Mouse (Mus musculus): ENCODE results near the gene Zfp691. TPM values are rescaled to one million over a fixed set of nuclear protein-coding genes. Genes with fewer than 3 reads are reported as not detected.
A peak's percentile ranks its signal among the peaks of the same experiment; 100 is the strongest.

Gene Zfp691
- polyA plus RNA-seq, 1 experiment from 2014 or later = 5.1 TPM

- Histone ChIP-seq H3K36me3 (ENCODE audit: control insufficient read depth, insufficient read depth, low read length) (peaks cover 48% of the 10 kb centered on the region), H3K9ac (ENCODE audit: low read depth, low read length) (peak overlapping the region; percentile 30; the same call in 1 of the 2 replicates)
These were observed 35.8 kb downstream of the Zfp691 start for GRCm38 (mm10) chr4:119138171-119138570.

GRCm38 (mm10) chr4:119137313-119137712, 36.7 kb downstream of the Zfp691 start:
- Histone ChIP-seq H3K4me3 (ENCODE audit: low read depth, low read length) (no peak overlapping the region), H3K27ac (replicated peaks; ENCODE audit: low read depth, low read length) (no peak overlapping the region), H3K9me3 (ENCODE audit: control insufficient read depth, low read length) (no peaks in the 10 kb centered on the region), H3K9ac (ENCODE audit: low read depth, low read length) (peak overlapping the region; percentile 30; the same call in 1 of the 2 replicates), H3K4me2 (ENCODE audit: low read depth, low read length) (no peak overlapping the region), H3K4me1 (ENCODE audit: control insufficient read depth, insufficient read depth, low read length) (no peaks in the 10 kb centered on the region; the same call in 1 of the 2 replicates), H3K27me3 (replicated peaks; ENCODE audit: control insufficient read depth, insufficient read depth, low read length) (no peaks in the 10 kb centered on the region), H3K36me3 (ENCODE audit: control insufficient read depth, insufficient read depth, low read length) (peaks cover 56% of the 10 kb centered on the region)
- WGBS = 82% methylated on average over 8 of the region's 8 CpGs
- ATAC-seq (ENCODE audit: low read depth) = no peak
- no peak for DNase-seq (ENCODE audit: low spot score)

More at GRCm38 (mm10) chr4:119138171-119138570, 35.8 kb downstream of the Zfp691 start:
- DNase-seq (ENCODE audit: low spot score) (peak; percentile 87), ATAC-seq (ENCODE audit: low read depth) (peak; percentile 84)
- Histone ChIP-seq H3K9me3 (ENCODE audit: control insufficient read depth, low read length) (no peaks in the 10 kb centered on the region), H3K4me2 (ENCODE audit: low read depth, low read length) (peak overlapping the region; percentile 49), H3K27ac (replicated peaks; ENCODE audit: low read depth, low read length) (peak overlapping the region; percentile 48; the same call in 1 of the 2 replicates), H3K4me1 (ENCODE audit: control insufficient read depth, insufficient read depth, low read length) (no peaks in the 10 kb centered on the region; the same call in 1 of the 2 replicates), H3K27me3 (replicated peaks; ENCODE audit: control insufficient read depth, insufficient read depth, low read length) (no peaks in the 10 kb centered on the region), H3K4me3 (ENCODE audit: low read depth, low read length) (peak overlapping the region; percentile 16)
- 10% methylated on average over 18 of the region's 18 CpGs for WGBS

GRCm38 (mm10) chr4:119133860-119134259, 40.1 kb downstream of the Zfp691 start:
- Histone ChIP-seq H3K4me1 (ENCODE audit: control insufficient read depth, insufficient read depth, low read length) (no peaks in the 10 kb centered on the region; the same call in 1 of the 2 replicates), H3K9me3 (ENCODE audit: control insufficient read depth, low read length) (no peaks in the 10 kb centered on the region), H3K27me3 (replicated peaks; ENCODE audit: control insufficient read depth, insufficient read depth, low read length) (no peaks in the 10 kb centered on the region), H3K4me2 (ENCODE audit: low read depth, low read length) (no peak overlapping the region), H3K4me3 (ENCODE audit: low read depth, low read length) (no peak overlapping the region), H3K36me3 (ENCODE audit: control insufficient read depth, insufficient read depth, low read length) (peaks cover 78% of the 10 kb centered on the region), H3K9ac (ENCODE audit: low read depth, low read length) (no peak overlapping the region), H3K27ac (replicated peaks; ENCODE audit: low read depth, low read length) (no peak overlapping the region)
- no peak for ATAC-seq (ENCODE audit: low read depth)
- DNase-seq (ENCODE audit: low spot score) = no peak
- 85% methylated on average over 13 of the region's 13 CpGs for WGBS

DNA sequence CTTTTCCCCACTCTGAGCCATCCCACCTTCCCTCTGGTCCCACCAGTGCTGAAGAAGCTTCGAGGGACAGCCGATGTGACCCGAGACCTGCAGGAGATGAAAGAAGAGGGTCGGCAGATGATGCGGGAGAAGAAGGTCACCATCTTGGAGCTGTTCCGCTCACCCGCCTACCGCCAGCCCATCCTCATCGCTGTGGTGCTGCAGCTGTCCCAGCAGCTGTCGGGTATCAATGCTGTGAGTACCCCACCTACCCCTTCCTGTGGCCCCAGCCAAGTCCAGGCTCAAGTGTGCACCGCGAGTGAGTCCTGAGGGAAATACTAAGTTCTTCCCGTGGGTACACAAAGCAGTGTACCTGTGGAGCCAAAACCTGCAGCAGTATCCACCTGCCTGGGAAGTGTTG, 40.7 kb downstream of the Zfp691 start:
- no peak overlapping the region for H3K4me3 ChIP-seq (ENCODE audit: low read depth, low read length)
- no peak overlapping the region for H3K27ac ChIP-seq (replicated peaks; ENCODE audit: low read depth, low read length)
- DNase-seq (ENCODE audit: low spot score) = no peak
- no peaks in the 10 kb centered on the region for H3K9me3 ChIP-seq (ENCODE audit: control insufficient read depth, low read length)
- H3K4me1 ChIP-seq (ENCODE audit: control insufficient read depth, insufficient read depth, low read length) = no peaks in the 10 kb centered on the region; the same call in 1 of the 2 replicates
- ATAC-seq (ENCODE audit: low read depth) = no peak
- 84% methylated on average over 13 of the region's 13 CpGs for WGBS
- H3K27me3 ChIP-seq (replicated peaks; ENCODE audit: control insufficient read depth, insufficient read depth, low read length) = no peaks in the 10 kb centered on the region
- H3K36me3 ChIP-seq (ENCODE audit: control insufficient read depth, insufficient read depth, low read length) = peaks cover 84% of the 10 kb centered on the region
- no peak overlapping the region for H3K9ac ChIP-seq (ENCODE audit: low read depth, low read length)
- no peak overlapping the region for H3K4me2 ChIP-seq (ENCODE audit: low read depth, low read length)

DNA sequence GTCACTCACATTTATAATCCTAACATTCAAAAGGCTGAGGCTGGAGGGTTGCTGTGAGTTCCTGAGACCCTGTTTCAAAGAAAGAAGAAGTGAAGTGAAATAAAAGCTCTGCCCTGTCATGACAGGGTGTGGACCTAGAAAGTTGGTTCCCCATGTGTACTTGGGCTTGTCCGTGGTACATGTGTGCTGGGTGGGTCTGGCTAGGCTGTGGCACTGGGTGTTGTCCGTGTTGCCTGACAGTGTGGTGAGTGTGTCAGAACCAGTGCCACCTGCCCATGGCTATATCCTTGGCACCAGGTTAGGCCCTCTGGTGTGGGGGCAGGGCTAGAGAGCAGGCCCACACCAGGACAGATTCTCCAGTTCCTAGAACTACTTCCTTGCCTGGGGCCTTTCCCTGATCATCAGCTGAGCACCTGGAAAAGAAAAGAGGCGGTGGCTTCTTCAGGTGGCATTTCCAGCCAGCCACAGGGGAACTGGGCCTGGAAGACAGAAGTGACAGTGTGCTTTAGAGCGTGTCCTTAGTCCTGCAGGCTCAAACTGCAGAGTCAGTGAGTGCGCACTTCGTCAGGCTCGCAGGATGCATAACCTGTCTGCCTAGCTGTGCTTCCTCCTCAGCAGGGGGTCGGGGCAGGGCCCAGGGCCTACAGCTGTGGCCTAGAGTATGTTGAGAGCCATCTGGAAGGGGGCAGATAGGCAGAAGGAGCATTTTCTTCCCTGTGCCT, 42.6 kb downstream of the Zfp691 start:
- no peak for ATAC-seq (ENCODE audit: low read depth)
- Histone ChIP-seq H3K36me3 (ENCODE audit: control insufficient read depth, insufficient read depth, low read length) (peaks cover 82% of the 10 kb centered on the region), H3K9ac (ENCODE audit: low read depth, low read length) (no peak overlapping the region), H3K4me3 (ENCODE audit: low read depth, low read length) (no peak overlapping the region), H3K9me3 (ENCODE audit: control insufficient read depth, low read length) (no peaks in the 10 kb centered on the region), H3K4me2 (ENCODE audit: low read depth, low read length) (no peak overlapping the region), H3K4me1 (ENCODE audit: control insufficient read depth, insufficient read depth, low read length) (no peaks in the 10 kb centered on the region), H3K27ac (replicated peaks; ENCODE audit: low read depth, low read length) (no peak overlapping the region), H3K27me3 (replicated peaks; ENCODE audit: control insufficient read depth, insufficient read depth, low read length) (no peaks in the 10 kb centered on the region)
- no peak for DNase-seq (ENCODE audit: low spot score)
- WGBS = 79% methylated on average over 8 of the region's 8 CpGs

DNA sequence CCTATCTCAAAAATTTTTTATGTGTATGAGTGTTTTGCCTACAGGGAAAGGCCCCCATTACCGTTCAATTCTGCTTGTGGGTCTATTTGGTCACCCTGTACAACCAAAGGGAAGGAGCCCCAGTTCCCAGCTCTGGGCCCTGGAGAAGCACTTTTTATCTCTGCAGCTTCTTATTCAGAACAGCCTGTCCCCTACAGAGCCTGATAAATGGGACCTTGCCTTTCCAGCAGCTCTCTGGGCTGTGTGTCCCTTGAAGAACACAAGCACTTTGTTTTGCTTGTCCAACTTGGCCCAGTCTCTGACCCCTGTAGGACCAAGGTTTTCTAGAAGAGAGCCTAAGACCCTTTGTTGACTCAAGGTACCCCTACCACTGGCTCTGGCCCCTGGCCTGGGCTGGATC, 44.9 kb downstream of the Zfp691 start:
- H3K27ac ChIP-seq (replicated peaks; ENCODE audit: low read depth, low read length) = no peak overlapping the region
- WGBS = 88% methylated on average over 1 of the region's 1 CpGs
- no peaks in the 10 kb centered on the region for H3K27me3 ChIP-seq (replicated peaks; ENCODE audit: control insufficient read depth, insufficient read depth, low read length)
- H3K9me3 ChIP-seq (ENCODE audit: control insufficient read depth, low read length) = no peaks in the 10 kb centered on the region
- H3K36me3 ChIP-seq (ENCODE audit: control insufficient read depth, insufficient read depth, low read length) = peaks cover 82% of the 10 kb centered on the region
- no peak overlapping the region for H3K4me2 ChIP-seq (ENCODE audit: low read depth, low read length)
- H3K4me3 ChIP-seq (ENCODE audit: low read depth, low read length) = no peak overlapping the region
- H3K9ac ChIP-seq (ENCODE audit: low read depth, low read length) = no peak overlapping the region
- DNase-seq (ENCODE audit: low spot score) (no peak), ATAC-seq (ENCODE audit: low read depth) (no peak)
- no peaks in the 10 kb centered on the region for H3K4me1 ChIP-seq (ENCODE audit: control insufficient read depth, insufficient read depth, low read length)

DNA sequence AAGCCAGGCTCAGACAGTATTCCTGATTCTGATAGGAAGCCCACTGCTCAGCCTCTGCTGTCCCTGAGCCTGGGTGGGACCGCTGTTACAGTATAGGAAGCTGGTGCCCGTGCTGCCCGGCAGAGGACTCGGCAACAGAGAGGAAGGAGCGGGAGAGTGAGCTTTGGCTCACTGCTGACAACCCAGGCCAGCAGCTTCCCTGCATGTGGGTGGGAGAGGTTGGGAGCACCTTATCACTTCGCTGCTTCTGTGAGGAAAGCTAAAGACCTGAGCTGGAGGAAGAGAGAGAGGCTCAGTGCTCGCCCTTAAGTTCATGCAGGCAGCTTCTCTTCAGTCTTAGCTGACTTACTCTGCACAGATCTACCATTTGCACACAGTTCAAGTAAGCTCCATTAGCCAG, 45.4 kb downstream of the Zfp691 start:
- H3K4me3 ChIP-seq (ENCODE audit: low read depth, low read length) = no peak overlapping the region
- no peaks in the 10 kb centered on the region for H3K4me1 ChIP-seq (ENCODE audit: control insufficient read depth, insufficient read depth, low read length)
- no peak overlapping the region for H3K9ac ChIP-seq (ENCODE audit: low read depth, low read length)
- peaks cover 82% of the 10 kb centered on the region for H3K36me3 ChIP-seq (ENCODE audit: control insufficient read depth, insufficient read depth, low read length)
- ATAC-seq (ENCODE audit: low read depth) = no peak
- WGBS = 79% methylated on average over 7 of the region's 7 CpGs
- H3K27me3 ChIP-seq (replicated peaks; ENCODE audit: control insufficient read depth, insufficient read depth, low read length) = no peaks in the 10 kb centered on the region
- no peak overlapping the region for H3K4me2 ChIP-seq (ENCODE audit: low read depth, low read length)
- H3K27ac ChIP-seq (replicated peaks; ENCODE audit: low read depth, low read length) = no peak overlapping the region
- DNase-seq (ENCODE audit: low spot score) = no peak
- no peaks in the 10 kb centered on the region for H3K9me3 ChIP-seq (ENCODE audit: control insufficient read depth, low read length)

- Histone ChIP-seq H3K27ac (replicated peaks; ENCODE audit: low read depth, low read length) (no peak overlapping the region), H3K4me3 (ENCODE audit: low read depth, low read length) (no peak overlapping the region), H3K36me3 (ENCODE audit: control insufficient read depth, insufficient read depth, low read length) (peaks cover 82% of the 10 kb centered on the region), H3K27me3 (replicated peaks; ENCODE audit: control insufficient read depth, insufficient read depth, low read length) (no peaks in the 10 kb centered on the region), H3K9ac (ENCODE audit: low read depth, low read length) (no peak overlapping the region), H3K4me1 (ENCODE audit: control insufficient read depth, insufficient read depth, low read length) (no peaks in the 10 kb centered on the region), H3K4me2 (ENCODE audit: low read depth, low read length) (no peak overlapping the region), H3K9me3 (ENCODE audit: control insufficient read depth, low read length) (no peaks in the 10 kb centered on the region)
- ATAC-seq (ENCODE audit: low read depth) = no peak
- 84% methylated on average over 6 of the region's 6 CpGs for WGBS
- DNase-seq (ENCODE audit: low spot score) = no peak
These were observed 46.8 kb downstream of the Zfp691 start for GRCm38 (mm10) chr4:119127229-119127628.
